Mouse (Mus musculus): ENCODE data around the gene Spint1.
A peak's percentile ranks its signal among the peaks of the same experiment; 100 is the strongest.

Gene Spint1

GRCm38 (mm10) chr2:119242548-119242947 lies 5.4 kb downstream of the Spint1 start:
- DNase-seq (ENCODE audit: low spot score), result peak; percentile 64

GRCm38 (mm10) chr2:119245246-119245645 lies 8.1 kb downstream of the Spint1 start:
- DNase-seq (ENCODE audit: low spot score), result no peak

- no peak for DNase-seq (ENCODE audit: low spot score)
Measured at GRCm38 (mm10) chr2:119247904-119248303, 10.7 kb downstream of the Spint1 start.

DNA sequence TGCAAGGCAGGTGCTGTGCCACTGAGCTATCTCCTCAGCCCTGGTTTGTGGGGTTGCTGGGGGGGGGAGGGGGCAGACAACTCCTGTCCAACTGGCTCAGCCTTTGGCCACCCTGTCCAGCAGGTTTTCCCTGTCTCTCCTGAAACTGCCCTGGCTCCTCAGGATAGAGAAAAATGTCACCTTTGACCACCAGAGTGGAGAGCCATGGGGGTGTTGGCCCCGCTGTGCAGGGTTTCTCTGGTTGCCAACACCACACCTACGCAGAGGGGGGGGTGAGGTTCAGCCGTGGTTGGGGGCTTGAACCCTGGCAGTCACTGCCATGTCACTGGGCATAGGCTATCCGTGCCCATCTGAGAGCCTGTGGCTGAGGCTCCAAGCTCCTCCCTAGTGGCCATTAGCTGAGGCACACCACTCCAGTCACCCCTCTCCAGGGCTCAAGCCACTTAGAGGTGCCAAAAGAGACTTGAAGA lies 12.5 kb downstream of the Spint1 start:
- peak; percentile 58 for DNase-seq (ENCODE audit: low spot score)

- DNase-seq (ENCODE audit: low spot score), result no peak
Measured at GRCm38 (mm10) chr2:119250377-119250776, 13.2 kb downstream of the Spint1 start.

- DNase-seq (ENCODE audit: low spot score), result peak; percentile 86
Measured at GRCm38 (mm10) chr2:119250826-119251478, 13.8 kb downstream of the Spint1 start.

DNA sequence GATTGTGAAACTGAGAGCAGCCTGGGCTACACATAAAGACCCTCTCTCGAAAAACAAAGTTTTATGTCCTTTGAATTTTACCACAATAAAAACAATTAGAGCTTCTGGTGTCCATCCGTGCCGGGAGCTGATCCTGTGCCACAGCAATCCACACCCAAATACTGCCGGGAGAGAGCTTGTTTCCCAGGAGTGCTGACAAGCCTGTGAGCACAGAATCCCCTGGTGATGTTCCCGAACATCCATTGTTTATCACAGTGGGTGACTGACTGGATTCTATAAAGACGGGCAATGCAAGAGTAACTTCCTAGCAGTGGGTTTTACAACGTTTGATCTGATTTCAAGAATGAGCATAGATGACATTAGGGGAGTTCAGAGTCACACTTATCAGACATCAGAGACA lies 17.8 kb downstream of the Spint1 start:
- no peak for DNase-seq (ENCODE audit: low spot score)

- no peak for DNase-seq (ENCODE audit: low spot score)
Measured at GRCm38 (mm10) chr2:119260518-119260917, 23.4 kb downstream of the Spint1 start.

- DNase-seq (ENCODE audit: low spot score), result no peak
Measured at GRCm38 (mm10) chr2:119261326-119261725, 24.2 kb downstream of the Spint1 start.

DNA sequence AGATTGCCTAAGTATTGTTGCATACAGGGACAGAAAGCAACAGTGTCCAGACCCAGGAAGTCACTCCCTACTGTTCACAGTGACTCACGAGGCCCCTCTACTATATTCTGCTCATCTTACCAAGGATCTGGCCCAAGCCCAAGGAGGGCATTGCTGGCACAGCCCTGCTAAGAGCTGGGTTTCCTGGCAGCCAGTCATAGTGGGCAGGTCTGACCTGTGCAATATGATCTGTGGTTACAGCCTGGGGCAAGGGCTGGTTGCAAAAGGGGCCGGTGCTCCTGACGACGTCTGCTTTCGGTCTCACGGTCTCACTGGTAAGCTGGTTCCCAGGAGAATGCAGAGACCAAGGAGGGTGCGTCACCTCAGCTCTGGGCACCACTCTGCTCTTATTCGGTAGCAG lies 25.8 kb downstream of the Spint1 start:
- DNase-seq (ENCODE audit: low spot score), result no peak

DNA sequence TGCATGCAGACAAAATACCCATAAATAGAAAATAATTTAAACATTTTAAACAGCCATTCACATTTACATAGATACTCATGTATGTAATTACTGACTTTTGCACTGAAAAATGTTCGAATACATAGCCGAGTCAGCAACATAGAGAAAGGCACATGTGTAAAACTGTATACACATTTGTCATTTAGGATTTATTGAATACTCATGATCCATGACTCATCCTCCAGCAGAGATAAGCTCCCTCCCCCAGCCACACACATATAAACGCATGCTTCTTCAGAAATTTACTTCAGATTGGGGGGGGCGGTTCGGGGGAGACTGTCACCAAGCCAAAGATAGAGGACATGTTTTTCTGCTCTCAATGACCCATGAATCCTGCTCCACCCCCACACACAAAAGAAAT lies 26.7 kb downstream of the Spint1 start:
- DNase-seq (ENCODE audit: low spot score), result no peak

- DNase-seq (ENCODE audit: low spot score), result no peak
Measured at GRCm38 (mm10) chr2:119270286-119270642, 33.1 kb downstream of the Spint1 start.

- DNase-seq (ENCODE audit: low spot score), result peak; percentile 69
Measured at GRCm38 (mm10) chr2:119270643-119271331, 33.6 kb downstream of the Spint1 start, which contains the start of gene Rhov. Gene Rhov (minus strand): TSS chr2:119271272.

GRCm38 (mm10) chr2:119274126-119274525 lies 37.0 kb downstream of the Spint1 start:
- DNase-seq (ENCODE audit: low spot score), result peak; percentile 73

DNA sequence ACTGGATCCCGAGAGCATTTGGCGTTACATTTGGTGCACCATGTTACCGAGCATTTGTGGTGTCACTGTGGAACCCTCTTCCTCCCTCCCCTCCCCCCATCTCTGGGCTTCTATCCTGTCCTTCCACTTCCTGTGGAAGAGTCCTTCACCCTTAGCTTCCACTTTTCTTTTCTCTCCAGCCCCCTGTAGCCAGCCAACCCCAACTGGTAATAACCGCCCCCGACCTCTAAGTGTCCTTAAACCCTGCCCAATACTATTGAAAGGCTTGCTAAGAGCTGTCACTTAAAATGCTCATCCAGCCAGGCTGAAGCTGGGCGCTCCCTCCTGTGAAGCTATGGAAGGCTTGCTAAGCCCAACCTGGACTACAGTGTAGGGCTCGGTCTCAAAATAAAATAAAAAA lies 39.8 kb downstream of the Spint1 start:
- no peak for DNase-seq (ENCODE audit: low spot score)

DNA sequence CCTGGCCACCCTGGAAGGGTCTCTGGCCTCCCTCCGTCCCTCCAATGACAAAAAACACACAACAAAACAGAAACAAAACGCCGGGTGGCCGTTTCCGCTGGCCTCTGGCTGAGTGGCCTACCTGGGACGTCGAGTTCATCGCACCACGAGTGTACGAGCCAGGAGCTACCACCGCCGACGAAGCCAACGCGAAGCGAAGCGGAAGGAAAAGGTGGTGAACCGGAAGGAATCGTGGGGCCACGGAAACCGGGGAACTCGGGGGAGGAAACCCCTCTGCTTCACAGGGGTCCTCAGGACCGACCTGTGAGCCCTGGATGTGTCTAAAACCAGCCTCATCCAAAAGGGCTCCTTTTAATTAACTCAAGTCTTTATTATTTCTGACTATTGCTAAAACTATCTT lies 40.6 kb downstream of the Spint1 start:
- DNase-seq (ENCODE audit: low spot score), result no peak

GRCm38 (mm10) chr2:119281899-119282565 lies 44.9 kb downstream of the Spint1 start:
- no peak for DNase-seq (ENCODE audit: low spot score)

GRCm38 (mm10) chr2:119287372-119287771 lies 50.2 kb downstream of the Spint1 start:
- no peak for DNase-seq (ENCODE audit: low spot score)

GRCm38 (mm10) chr2:119288270-119288882 lies 51.2 kb downstream of the Spint1 start, which contains the start of gene Vps18:
Gene Vps18 (plus strand): TSS chr2:119288740.
- peak; percentile 97 for DNase-seq (ENCODE audit: low spot score)

DNA sequence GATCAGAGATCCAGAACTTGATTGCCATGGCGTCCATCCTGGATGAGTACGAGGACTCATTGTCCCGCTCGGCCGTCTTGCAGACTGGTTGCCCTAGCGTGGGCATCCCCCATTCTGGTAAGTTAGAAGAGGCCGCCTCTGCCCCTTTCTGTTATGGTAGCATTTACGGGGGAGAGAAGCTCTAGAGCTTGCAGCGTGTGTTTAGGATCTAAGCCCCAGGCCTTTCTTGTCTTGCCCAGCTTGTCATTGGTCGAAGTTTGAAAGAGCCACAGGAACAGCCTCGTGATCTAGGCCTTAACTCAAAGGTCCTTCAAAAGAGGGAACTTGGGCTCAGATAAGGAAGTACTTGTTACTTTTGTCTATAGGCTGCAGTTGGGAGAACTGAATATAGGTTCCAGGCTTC lies 51.9 kb downstream of the Spint1 start:
- DNase-seq (ENCODE audit: low spot score), result peak; percentile 54

DNA sequence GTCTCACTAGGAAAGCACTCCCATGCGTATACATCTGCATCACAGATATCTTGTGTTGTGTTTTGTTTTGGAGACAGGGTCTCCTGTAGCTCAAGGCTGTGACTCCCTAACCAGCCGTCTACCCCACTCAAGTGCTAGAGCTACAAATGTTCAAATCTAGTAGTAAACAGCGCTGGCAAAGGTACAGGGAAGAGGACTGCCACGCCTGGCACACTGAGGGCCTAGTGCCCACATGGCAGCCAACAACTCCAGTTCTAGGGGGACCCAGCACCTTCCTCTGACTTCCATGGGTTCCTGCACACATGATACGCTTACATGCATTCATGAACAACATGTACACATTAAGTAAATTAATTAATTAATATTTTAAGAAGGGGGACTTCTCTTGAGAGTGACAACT lies 55.1 kb downstream of the Spint1 start:
- DNase-seq (ENCODE audit: low spot score), result no peak

- no peak for DNase-seq (ENCODE audit: low spot score)
Measured at GRCm38 (mm10) chr2:119292852-119293251, 55.7 kb downstream of the Spint1 start.

DNA sequence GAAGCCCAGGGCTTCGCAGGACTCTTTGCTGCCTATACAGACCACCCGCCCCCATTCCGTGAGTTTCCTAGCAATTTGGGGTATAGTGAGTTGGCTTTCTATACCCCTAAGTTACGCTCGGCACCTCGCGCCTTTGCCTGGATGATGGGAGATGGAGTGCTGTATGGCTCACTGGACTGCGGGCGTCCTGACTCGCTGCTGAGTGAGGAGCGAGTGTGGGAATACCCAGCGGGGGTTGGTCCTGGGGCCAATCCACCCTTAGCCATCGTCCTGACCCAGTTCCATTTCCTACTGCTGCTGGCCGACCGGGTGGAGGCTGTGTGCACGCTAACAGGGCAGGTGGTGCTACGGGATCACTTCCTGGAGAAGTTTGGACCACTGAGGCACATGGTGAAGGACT lies 56.1 kb downstream of the Spint1 start:
- no peak for DNase-seq (ENCODE audit: low spot score)

All from yolk sac, embryonic 10.5 days (tissue).